Mouse (Mus musculus) liver, adult 10 weeks (tissue): ENCODE measurements around the gene Wdr93. TPM values are rescaled to one million over a fixed set of nuclear protein-coding genes. Genes with fewer than 3 reads are reported as not detected.

Experiments used
- polyA plus RNA-seq: library from polyadenylated mRNA; stranded (reverse); fragments of 350-450 nt; fragmentation: Illumina TruSeq; extraction: RNeasy Lipid Tissue Mini Kit (QIAGEN cat#74804); gene quantifications from one replicate; pipeline ENCODE4 v1.2.3, GENCODE M21; 2014; ENCODE audit warnings: low read depth, low replicate concordance

Wdr93 gene
- polyA plus RNA-seq = 0.42 TPM

DNA sequence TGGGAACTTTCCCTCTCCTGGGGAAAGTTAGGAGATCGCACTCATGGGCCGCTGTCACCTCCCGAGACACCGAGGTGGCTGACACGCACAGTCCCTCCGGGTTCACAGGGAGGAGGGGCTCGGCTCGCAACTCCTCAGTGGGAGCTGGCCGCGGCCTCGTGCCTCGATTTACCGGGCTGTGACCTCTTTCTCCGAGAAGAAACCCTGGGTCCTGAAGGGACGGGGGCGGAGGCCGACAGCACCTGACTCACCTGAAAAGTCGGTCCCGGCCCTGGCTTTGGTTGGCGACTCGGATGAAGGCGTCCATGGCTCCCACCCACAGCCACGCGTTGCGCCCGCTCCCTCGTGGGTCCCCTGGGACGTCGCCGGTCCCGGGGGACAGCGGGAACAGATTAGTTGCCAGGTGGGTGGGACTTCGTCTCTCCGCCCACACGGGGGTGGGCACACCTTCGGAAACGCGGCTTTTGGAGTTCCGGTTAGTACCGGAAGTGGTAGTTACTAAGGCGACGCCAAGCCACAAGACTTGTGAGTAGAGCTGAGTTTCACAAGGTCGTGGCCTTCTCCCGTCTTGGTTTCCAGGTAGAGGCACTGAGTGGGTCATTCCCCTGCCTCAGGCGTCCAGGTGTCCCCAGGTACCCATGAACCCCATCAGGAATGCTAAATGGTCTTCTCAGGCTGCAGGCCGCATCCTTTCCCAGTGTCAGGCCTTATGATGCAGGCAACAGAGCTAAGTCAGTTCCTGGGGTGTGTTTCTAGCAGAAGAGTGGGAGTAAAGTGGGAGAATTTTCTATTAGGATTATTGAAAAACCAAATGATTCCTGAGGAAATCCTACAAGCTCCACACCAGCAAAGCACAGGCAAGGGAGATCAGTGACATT lies at the start of gene Wdr93, which contains the start of gene Pex11a:
Gene Wdr93, plus strand, starts transcription at position 505 of the 878 bp plus-strand sequence.
Gene Pex11a, minus strand, starts transcription at position 473 of the 878 bp plus-strand sequence.

DNA sequence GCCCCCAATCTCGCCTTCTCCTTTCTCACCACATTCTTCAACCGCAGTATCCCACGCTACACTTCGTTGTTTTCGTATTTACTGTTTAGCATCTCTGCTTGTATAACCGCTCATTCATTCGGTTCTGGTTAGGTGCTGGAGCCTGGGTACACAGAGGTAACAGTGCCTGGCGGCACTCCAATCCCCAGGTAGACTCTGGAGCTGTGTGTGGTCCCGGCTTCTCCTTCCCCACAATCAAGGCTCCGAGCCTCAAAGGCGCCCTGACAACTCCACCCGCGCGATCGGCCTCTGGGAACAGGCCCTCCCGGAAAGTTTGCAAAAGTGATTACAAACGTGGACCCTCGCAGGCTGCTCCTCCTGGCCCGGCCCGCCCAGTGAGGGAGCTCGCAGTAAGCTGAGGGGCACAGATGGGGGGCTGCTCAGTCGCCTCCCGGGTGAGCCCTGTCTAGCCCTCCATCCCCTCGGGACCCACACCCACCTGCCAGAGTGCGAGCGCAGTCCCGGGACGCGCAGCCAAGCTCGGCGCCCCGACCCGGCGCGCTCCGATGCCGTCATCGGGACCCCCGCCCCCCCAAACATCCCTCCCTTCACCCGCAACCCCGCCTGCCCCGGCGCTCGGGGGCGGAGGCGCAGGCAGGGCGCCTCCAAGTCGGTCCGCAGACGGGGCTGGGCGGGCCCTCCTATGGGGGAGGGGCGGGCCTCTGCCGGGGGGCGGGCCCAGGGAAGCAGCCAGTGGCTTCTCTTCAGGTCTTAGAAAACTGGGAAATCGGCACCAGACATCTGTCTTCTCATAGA lies 27.6 kb upstream of the Wdr93 start, which contains the start of gene Kif7:
Gene Kif7, minus strand, starts transcription at position 534 of the 795 bp plus-strand sequence.

DNA sequence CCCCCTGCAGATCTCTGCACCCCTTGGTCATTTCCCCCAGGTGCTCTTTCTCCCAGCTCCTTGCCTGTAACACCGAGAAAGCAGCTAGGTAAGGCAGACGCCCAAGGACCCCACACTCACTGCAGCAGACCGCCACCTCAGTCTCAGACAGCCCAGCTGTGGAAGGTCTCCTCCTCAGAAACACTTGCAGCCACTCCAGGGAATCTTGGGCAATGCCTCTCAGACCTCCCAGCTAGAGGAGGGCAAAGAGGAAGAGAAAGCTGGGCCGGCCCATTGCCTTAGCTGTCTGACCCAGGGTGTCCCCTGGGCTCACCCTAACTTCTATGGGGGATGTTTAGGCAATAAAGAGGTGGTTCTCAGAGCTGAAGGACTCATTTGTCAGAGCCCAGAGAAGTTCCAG lies 10.3 kb upstream of the Wdr93 start, which contains the start of gene Plin1:
Gene Plin1, minus strand, starts transcription at position 282 of the 400 bp plus-strand sequence.

DNA sequence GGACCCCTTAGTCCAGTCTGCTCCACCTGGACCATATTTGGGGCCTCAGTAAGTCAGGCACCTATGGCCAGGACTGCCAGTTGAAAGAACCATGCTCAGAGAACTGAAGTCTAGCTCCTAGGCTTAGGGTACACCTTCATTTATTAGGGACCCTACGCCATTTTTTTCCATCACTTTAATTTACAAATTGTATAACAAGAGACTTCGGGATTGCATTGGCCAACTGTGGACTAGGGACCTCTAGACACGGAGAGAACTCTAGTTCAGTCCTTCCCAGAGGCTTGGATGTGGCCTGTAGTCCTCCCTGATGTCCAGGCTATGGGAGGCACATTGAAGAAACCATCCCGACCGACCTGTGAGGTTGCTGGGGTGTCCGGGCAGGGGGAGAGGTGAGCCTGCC lies 50.7 kb downstream of the Wdr93 start, which contains the start of gene Mesp1:
Gene Mesp1, minus strand, starts transcription at position 101 of the 400 bp plus-strand sequence.

DNA sequence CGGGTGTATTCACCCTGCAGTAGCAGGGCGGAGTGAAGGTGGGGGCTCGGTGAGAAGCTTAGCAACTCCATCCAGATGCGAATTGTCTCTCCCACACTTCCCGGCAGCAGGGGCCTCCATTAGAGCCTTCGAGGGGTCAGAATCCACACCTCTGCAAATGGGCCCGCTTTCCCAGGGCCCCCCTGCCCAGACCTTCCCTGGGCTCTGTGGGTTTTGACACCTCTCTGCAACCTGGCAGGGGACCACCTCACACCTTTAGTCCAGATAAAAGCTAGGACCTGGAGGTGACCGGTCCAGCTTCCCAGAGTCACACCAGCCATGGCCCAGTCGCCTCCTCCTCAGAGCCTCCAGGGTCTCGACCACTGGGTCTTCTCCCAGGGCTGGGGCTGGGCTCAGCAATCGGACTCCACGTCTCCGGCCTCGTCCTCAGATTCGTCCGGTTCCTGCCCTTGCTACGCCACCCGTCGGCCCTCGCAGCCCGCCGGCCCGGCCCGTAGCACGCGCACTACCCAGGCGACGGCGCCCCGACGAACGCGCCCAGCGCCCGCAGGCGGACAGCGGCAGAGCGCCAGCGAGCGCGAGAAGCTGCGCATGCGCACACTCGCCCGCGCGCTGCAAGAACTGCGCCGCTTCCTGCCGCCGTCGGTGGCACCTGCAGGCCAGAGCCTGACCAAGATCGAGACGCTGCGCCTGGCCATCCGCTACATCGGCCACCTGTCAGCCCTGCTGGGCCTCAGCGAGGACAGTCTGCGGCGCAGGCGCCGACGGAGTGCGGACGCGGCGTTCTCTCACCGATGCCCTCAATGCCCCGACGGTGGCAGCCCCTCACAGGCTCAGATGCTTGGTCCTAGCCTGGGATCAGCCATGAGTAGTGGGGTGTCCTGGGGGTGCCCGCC lies 67.9 kb downstream of the Wdr93 start, which contains the start of gene Mesp2:
Gene Mesp2, plus strand, starts transcription at position 117 of the 896 bp plus-strand sequence.

Other genes with a start within 250 kb of the Wdr93 start
- not detected for gene Rhcg, start 125.5 kb upstream of the Wdr93 start, polyA plus RNA-seq
- not detected for gene Ticrr, start 83.0 kb upstream of the Wdr93 start, polyA plus RNA-seq
- gene Kif7, start 27.4 kb upstream of the Wdr93 start, polyA plus RNA-seq = 0.08 TPM
- gene Plin1, start 10.3 kb upstream of the Wdr93 start, polyA plus RNA-seq = 0.13 TPM
- gene Pex11a, start within 50 bp of the Wdr93 start, polyA plus RNA-seq = 51.5 TPM
- not detected for gene Mesp1, start 50.6 kb downstream of the Wdr93 start, polyA plus RNA-seq
- not detected for gene Mesp2, start 67.6 kb downstream of the Wdr93 start, polyA plus RNA-seq
- gene Anpep, start 117.9 kb downstream of the Wdr93 start, polyA plus RNA-seq = 26.7 TPM
- 24.2 TPM for gene Ap3s2, start 177.5 kb downstream of the Wdr93 start, polyA plus RNA-seq
- gene Arpin, start 192.2 kb downstream of the Wdr93 start, polyA plus RNA-seq = 3.7 TPM